19 mouse cellular contexts compared by ENCODE assay signal in genomic region chr13:99063431-99063830, GRCm38 (mm10).
DNase-seq lines count a peak whose midpoint lies in the region; ATAC-seq and TF ChIP-seq lines count a peak whose summit lies in the region.
"Had no signal": no experiment of that assay in that cellular context is flagged by ENCODE, and none has a peak within 500 bp of the region (broad histone marks: within the 10 kb centered on the region; RNA-seq: fewer than 3 reads in every experiment).

No protein-coding gene starts in this region.

- DNase-seq in kidney, adult 9 months: no peak
- peak; percentile 90 for DNase-seq in Muller cell, postnatal 12 days (ENCODE audit: inconsistent ontology term)
- DNase-seq in urinary bladder, postnatal 4 days (ENCODE audit: low spot score in 2 of 2): no peak
- no peak for DNase-seq in adrenal gland, adult 8-10 months
- DNase-seq: B cell, adult 2 months; cerebellum, postnatal 10 days; heart, adult 18-20 months; heart, postnatal 4 days; layer of hippocampus, postnatal 36 days; liver, embryonic 13.5 days; lung, embryonic 14.5 days; thymus, postnatal 25 days had no signal

- H3K27ac ChIP-seq in kidney, embryonic 15.5 days: 0 out of 2 replicates have a peak overlapping the region, but pooled peaks have one; percentile 1
- H3K27ac ChIP-seq in embryonic fibroblast, embryonic 13.5 days (ENCODE audit: insufficient read depth, low read length): peak overlapping the region; percentile 87
- peak overlapping the region; percentile 90 for H3K27ac ChIP-seq in olfactory bulb, adult 2 months (ENCODE audit: insufficient read depth, low read depth, low read length)
- H3K27ac ChIP-seq: forebrain, embryonic 10.5 days; hindbrain, embryonic 15.5 days; liver, embryonic 13.5 days; midbrain, embryonic 15.5 days had no signal

- H3K4me2 ChIP-seq in kidney, embryonic 15.5 days: no peak overlapping the region
- H3K4me2 ChIP-seq: hindbrain, embryonic 15.5 days; liver, embryonic 13.5 days; lung, embryonic 14.5 days; midbrain, embryonic 15.5 days had no signal

- H3K36me3 ChIP-seq in kidney, embryonic 15.5 days: no peaks in the 10 kb centered on the region
- H3K36me3 ChIP-seq: forebrain, embryonic 10.5 days; hindbrain, embryonic 15.5 days; liver, embryonic 13.5 days; midbrain, embryonic 15.5 days had no signal

- no peak for ATAC-seq in kidney, embryonic 15.5 days (replicated peaks; ENCODE audit: low FRiP score)
- ATAC-seq: intestine, embryonic 16.5 days; midbrain, embryonic 15.5 days had no signal

- TF ChIP-seq CTCF in embryonic fibroblast, embryonic 13.5 days (IDR thresholded peaks at IDR 0.05; ENCODE audit: borderline replicate concordance, insufficient read depth, low read length): no peak
- no peak for TF ChIP-seq CTCF in olfactory bulb, adult 2 months (IDR thresholded peaks at IDR 0.05; ENCODE audit: insufficient read depth, low read depth, low read length)

- no peaks in the 10 kb centered on the region for H3K9me3 ChIP-seq in kidney, embryonic 15.5 days (replicated peaks)
- H3K9me3 ChIP-seq: forebrain, embryonic 10.5 days; hindbrain, embryonic 15.5 days; liver, embryonic 13.5 days; midbrain, embryonic 15.5 days had no signal

- H3K9ac ChIP-seq in kidney, embryonic 15.5 days: no peak overlapping the region
- H3K9ac ChIP-seq: hindbrain, embryonic 15.5 days; liver, embryonic 13.5 days; lung, embryonic 14.5 days; midbrain, embryonic 15.5 days had no signal

- H3K4me3 ChIP-seq in kidney, embryonic 15.5 days (replicated peaks): no peak overlapping the region
- no peak overlapping the region for H3K4me3 ChIP-seq in embryonic fibroblast, embryonic 13.5 days (ENCODE audit: insufficient read depth, low read length)
- H3K4me3 ChIP-seq in olfactory bulb, adult 2 months (ENCODE audit: insufficient read depth, low read depth, low read length): no peak overlapping the region
- H3K4me3 ChIP-seq: forebrain, embryonic 10.5 days; hindbrain, embryonic 15.5 days; liver, embryonic 13.5 days; midbrain, embryonic 15.5 days had no signal

- H3K27me3 ChIP-seq in kidney, embryonic 15.5 days: no peaks in the 10 kb centered on the region
- H3K27me3 ChIP-seq: hindbrain, embryonic 15.5 days; liver, embryonic 13.5 days; midbrain, embryonic 15.5 days had no signal

- WGBS in kidney, embryonic 15.5 days: 59% methylated on average over 4 of the region's 4 CpGs
- WGBS in olfactory bulb, adult 2 months: 40% methylated on average over 4 of the region's 4 CpGs

- TF ChIP-seq POLR2A in embryonic fibroblast, embryonic 13.5 days (IDR thresholded peaks at IDR 0.05; ENCODE audit: low read depth, low read length): no peak
- TF ChIP-seq POLR2A in olfactory bulb, adult 2 months (IDR thresholded peaks at IDR 0.05; ENCODE audit: insufficient read depth, low read depth, low read length): no peak

- H3K4me1 ChIP-seq in kidney, embryonic 15.5 days: peaks cover 10% of the 10 kb centered on the region; the same call in 1 of the 2 replicates
- peaks cover 11% of the 10 kb centered on the region for H3K4me1 ChIP-seq in embryonic fibroblast, embryonic 13.5 days (ENCODE audit: control insufficient read depth, insufficient read depth, low read length)
- H3K4me1 ChIP-seq in olfactory bulb, adult 2 months (ENCODE audit: control insufficient read depth, insufficient read depth, low read length): peaks cover 15% of the 10 kb centered on the region
- H3K4me1 ChIP-seq: hindbrain, embryonic 15.5 days; liver, embryonic 13.5 days; midbrain, embryonic 15.5 days had no signal

Comparison
In these comparisons a context has a peak if more than half of its experiments do, and no peak if none do; other contexts are left out.
1. H3K27ac ChIP-seq: peak in every context shown above with its lines; median percentile 90 in olfactory bulb, adult 2 months; 87 in embryonic fibroblast, embryonic 13.5 days; 1 in kidney, embryonic 15.5 days.